Mouse (Mus musculus) forebrain, embryonic 16.5 days (tissue): Measurements from ENCODE around the gene H2afy2. TPM values are rescaled to one million over a fixed set of nuclear protein-coding genes. Genes with fewer than 3 reads are reported as not detected.

Source experiments
- ATAC-seq: fragments of 200-750 bp; cut with Nextera tagmentation; 2 replicates; pipeline ENCODE4 v1.8.0; 2017; ENCODE audit warnings: mild to moderate bottlenecking, moderate library complexity
- H3K27ac ChIP-seq: fragments of 300-500 bp; sonication (generic); 2 replicates; pipeline ENCODE4 v1.5.1; 2014; ENCODE audit warnings: low read length, control low read depth
- H3K27me3 ChIP-seq: fragments of 300-500 bp; sonication (generic); replicated peaks from 2 replicates; pipeline ENCODE4 v1.6.1; 2014; ENCODE audit warnings: low read length; ENCODE audit not compliant: control insufficient read depth, insufficient read depth
- H3K36me3 ChIP-seq: fragments of 300-500 bp; sonication (generic); 2 replicates; pipeline ENCODE4 v1.6.1; 2014; ENCODE audit not compliant: control insufficient read depth, insufficient read depth
- H3K4me1 ChIP-seq: fragments of 300-500 bp; sonication (generic); replicated peaks from 2 replicates; pipeline ENCODE4 v1.6.1; 2014; ENCODE audit warnings: low read length; ENCODE audit not compliant: control insufficient read depth, insufficient read depth
- H3K4me2 ChIP-seq: fragments of 300-500 bp; sonication (generic); 2 replicates; pipeline ENCODE4 v1.6.1; 2014; ENCODE audit warnings: mild to moderate bottlenecking, low read length, control low read depth
- H3K4me3 ChIP-seq: fragments of 300-500 bp; sonication (generic); replicated peaks from 2 replicates; pipeline ENCODE4 v1.5.1; 2014; ENCODE audit warnings: mild to moderate bottlenecking, low read length, control low read depth
- H3K9ac ChIP-seq: fragments of 300-500 bp; sonication (generic); replicated peaks from 2 replicates; pipeline ENCODE4 v1.6.1; 2014; ENCODE audit warnings: low read depth, low read length, control low read depth
- H3K9me3 ChIP-seq: fragments of 300-500 bp; sonication (generic); 2 replicates; pipeline ENCODE4 v1.6.1; 2016; ENCODE audit warnings: low read length; ENCODE audit not compliant: control insufficient read depth
- WGBS: fragments of 180-500 bp; shearing (Covaris S2); extraction: QIAGEN DNeasy Blood & Tissue Kit; methylation state at CpG from one replicate; pipeline ENCODE4 v1.1.7; 2014; 5-methylcytosine and 5-hydroxymethylcytosine counted together
- polyA plus RNA-seq: library from polyadenylated mRNA; unstranded; fragments of >200 nt; fragmentation: Nextera tagmentation; extraction: Ambion mirVana; gene quantifications from 2 replicates; pipeline ENCODE4 v1.2.1, GENCODE M21; 2015

The H2afy2 gene
- polyA plus RNA-seq, 1 experiment from 2014 or later, result 301 TPM

- Histone ChIP-seq H3K4me1 (peaks cover 1% of the 10 kb centered on the region; the same call in 1 of the 2 replicates), H3K4me3 (no peak overlapping the region), H3K27me3 (no peaks in the 10 kb centered on the region), H3K9me3 (no peaks in the 10 kb centered on the region), H3K4me2 (no peak overlapping the region), H3K36me3 (peaks cover 8% of the 10 kb centered on the region), H3K9ac (no peak overlapping the region), H3K27ac (no peak overlapping the region)
- WGBS, result 81% methylated on average over 6 of the region's 6 CpGs
- no peak for ATAC-seq
Measured at GRCm38 (mm10) chr10:61759869-61760268, 24.1 kb downstream of the H2afy2 start.

DNA sequence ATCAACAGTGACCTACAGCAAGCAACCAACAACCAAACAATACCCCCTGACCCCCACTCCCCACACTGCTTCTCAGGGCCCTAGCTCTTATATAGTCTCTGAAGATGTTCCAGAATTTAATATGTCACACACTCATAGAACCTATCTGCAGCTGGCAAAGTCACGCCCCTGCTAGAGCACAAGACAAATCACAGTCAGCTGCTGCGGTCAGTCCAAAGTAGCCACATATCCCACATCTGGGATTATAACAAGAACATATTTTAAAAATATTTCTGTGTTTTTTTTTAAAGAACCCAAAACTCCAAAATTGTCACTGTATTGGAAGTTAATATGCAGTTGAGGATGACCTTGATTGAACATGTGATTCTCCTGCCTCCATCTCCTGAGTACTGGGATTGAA, 25.0 kb downstream of the H2afy2 start:
- Histone ChIP-seq H3K9me3 (no peaks in the 10 kb centered on the region), H3K4me1 (no peaks in the 10 kb centered on the region; the same call in 1 of the 2 replicates), H3K9ac (no peak overlapping the region), H3K27ac (no peak overlapping the region), H3K4me2 (no peak overlapping the region), H3K27me3 (no peaks in the 10 kb centered on the region), H3K4me3 (no peak overlapping the region), H3K36me3 (peaks cover 10% of the 10 kb centered on the region)
- no peak for ATAC-seq
- 99% methylated on average over 2 of the region's 2 CpGs for WGBS

GRCm38 (mm10) chr10:61757022-61757421, 26.9 kb downstream of the H2afy2 start:
- 84% methylated on average over 14 of the region's 14 CpGs for WGBS
- H3K27ac ChIP-seq, result no peak overlapping the region
- no peaks in the 10 kb centered on the region; the same call in 1 of the 2 replicates for H3K4me1 ChIP-seq
- H3K4me3 ChIP-seq, result no peak overlapping the region
- no peak overlapping the region for H3K4me2 ChIP-seq
- ATAC-seq, result no peak
- H3K27me3 ChIP-seq, result no peaks in the 10 kb centered on the region
- no peaks in the 10 kb centered on the region for H3K9me3 ChIP-seq
- H3K9ac ChIP-seq, result no peak overlapping the region
- peaks cover 15% of the 10 kb centered on the region for H3K36me3 ChIP-seq

GRCm38 (mm10) chr10:61753071-61753470, 30.9 kb downstream of the H2afy2 start:
- Histone ChIP-seq H3K4me3 (no peak overlapping the region), H3K9me3 (no peaks in the 10 kb centered on the region), H3K9ac (no peak overlapping the region), H3K27me3 (no peaks in the 10 kb centered on the region), H3K4me2 (no peak overlapping the region), H3K27ac (no peak overlapping the region), H3K36me3 (peaks cover 35% of the 10 kb centered on the region), H3K4me1 (no peaks in the 10 kb centered on the region; the same call in 1 of the 2 replicates)
- 95% methylated on average over 23 of the region's 23 CpGs for WGBS
- no peak for ATAC-seq

GRCm38 (mm10) chr10:61751534-61752219, 32.3 kb downstream of the H2afy2 start:
- H3K9me3 ChIP-seq, result no peaks in the 10 kb centered on the region
- H3K4me3 ChIP-seq, result no peak overlapping the region
- H3K36me3 ChIP-seq, result peaks cover 46% of the 10 kb centered on the region
- H3K9ac ChIP-seq, result no peak overlapping the region
- H3K27ac ChIP-seq, result no peak overlapping the region
- H3K4me1 ChIP-seq, result no peaks in the 10 kb centered on the region
- 89% methylated on average over 20 of the region's 20 CpGs for WGBS
- H3K27me3 ChIP-seq, result no peaks in the 10 kb centered on the region
- no peak overlapping the region for H3K4me2 ChIP-seq
- no peak for ATAC-seq

DNA sequence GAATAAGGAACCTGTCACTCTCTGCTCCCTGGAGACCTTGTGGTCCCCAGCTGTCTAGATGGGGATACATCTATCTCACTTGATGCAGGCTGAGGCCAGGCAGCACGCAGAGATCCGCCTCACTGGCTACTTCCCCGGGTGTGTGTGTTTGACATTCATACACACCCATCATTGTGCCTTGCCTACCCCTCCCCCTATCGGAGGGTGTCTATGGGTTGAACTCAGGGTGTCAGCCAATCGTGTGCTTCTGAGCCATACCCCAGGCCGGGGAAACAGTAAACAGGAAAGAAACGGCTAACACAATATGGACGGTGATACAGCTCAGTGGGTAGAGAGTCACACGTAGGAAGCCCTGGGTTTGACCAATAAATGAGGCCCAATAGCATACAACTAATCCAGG, 33.9 kb downstream of the H2afy2 start:
- Histone ChIP-seq H3K9me3 (peaks cover 3% of the 10 kb centered on the region; the same call in 1 of the 2 replicates), H3K4me3 (no peak overlapping the region), H3K9ac (no peak overlapping the region), H3K4me1 (no peaks in the 10 kb centered on the region), H3K27me3 (no peaks in the 10 kb centered on the region), H3K4me2 (no peak overlapping the region), H3K36me3 (peaks cover 54% of the 10 kb centered on the region), H3K27ac (no peak overlapping the region)
- ATAC-seq, result no peak
- 88% methylated on average over 9 of the region's 9 CpGs for WGBS

- Histone ChIP-seq H3K9ac (no peak overlapping the region), H3K4me3 (no peak overlapping the region), H3K9me3 (peaks cover 3% of the 10 kb centered on the region; the same call in 1 of the 2 replicates), H3K4me1 (no peaks in the 10 kb centered on the region), H3K36me3 (peaks cover 68% of the 10 kb centered on the region), H3K27ac (no peak overlapping the region), H3K27me3 (no peaks in the 10 kb centered on the region), H3K4me2 (no peak overlapping the region)
- 81% methylated on average over 13 of the region's 13 CpGs for WGBS
- ATAC-seq, result no peak
Measured at GRCm38 (mm10) chr10:61747302-61747701, 36.6 kb downstream of the H2afy2 start.

GRCm38 (mm10) chr10:61745133-61745532, 38.8 kb downstream of the H2afy2 start:
- no peak for ATAC-seq
- 91% methylated on average over 4 of the region's 4 CpGs for WGBS

GRCm38 (mm10) chr10:61742336-61742735, 41.6 kb downstream of the H2afy2 start:
- ATAC-seq, result no peak
- no peak overlapping the region for H3K9ac ChIP-seq
- H3K27ac ChIP-seq, result no peak overlapping the region
- H3K36me3 ChIP-seq, result peaks cover 70% of the 10 kb centered on the region
- peaks cover 3% of the 10 kb centered on the region; the same call in 1 of the 2 replicates for H3K9me3 ChIP-seq
- WGBS, result 97% methylated on average over 8 of the region's 8 CpGs
- no peak overlapping the region for H3K4me2 ChIP-seq
- no peaks in the 10 kb centered on the region for H3K27me3 ChIP-seq
- H3K4me3 ChIP-seq, result no peak overlapping the region
- H3K4me1 ChIP-seq, result no peaks in the 10 kb centered on the region

More at GRCm38 (mm10) chr10:61745133-61745532, 38.8 kb downstream of the H2afy2 start:
- Histone ChIP-seq H3K4me1 (no peaks in the 10 kb centered on the region), H3K27ac (no peak overlapping the region), H3K4me3 (no peak overlapping the region), H3K9me3 (peaks cover 3% of the 10 kb centered on the region; the same call in 1 of the 2 replicates), H3K4me2 (no peak overlapping the region), H3K9ac (no peak overlapping the region), H3K27me3 (no peaks in the 10 kb centered on the region), H3K36me3 (peaks cover 64% of the 10 kb centered on the region)
